Mouse (Mus musculus): ENCODE data around the gene Wasf2. TPM values are rescaled to one million over a fixed set of nuclear protein-coding genes. Genes with fewer than 3 reads are reported as not detected.
A peak's percentile ranks its signal among the peaks of the same experiment; 100 is the strongest.

Gene Wasf2
- total RNA-seq, 2 experiments from 2014 or later: 37.3 to 109 TPM

DNA sequence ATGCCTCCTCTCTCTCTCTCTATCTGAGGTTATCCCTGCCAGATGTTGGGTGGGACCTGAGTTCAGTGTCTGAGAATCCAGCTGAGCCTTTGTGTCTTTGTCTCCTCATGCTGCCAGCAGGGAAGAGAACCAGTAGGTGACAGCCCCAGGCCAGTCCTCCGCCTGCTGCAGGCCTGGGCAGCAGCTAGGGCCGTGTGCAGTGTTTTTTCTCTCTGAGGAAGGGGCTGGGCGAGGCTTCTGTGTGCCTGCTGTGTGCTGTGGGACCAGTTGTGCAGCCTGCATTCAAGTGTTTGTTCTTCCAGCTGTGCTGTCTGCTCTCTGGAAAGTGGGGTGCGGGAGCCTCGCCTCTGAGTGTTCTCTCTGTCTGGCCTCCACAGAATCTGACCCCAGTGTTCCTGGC is 93.6 kb downstream of the Wasf2 start:
- no peak for ATAC-seq (replicated peaks; ENCODE audit: poor library complexity, severe bottlenecking)

GRCm38 (mm10) chr4:133226073-133226472 is 95.8 kb downstream of the Wasf2 start:
- ATAC-seq (replicated peaks; ENCODE audit: poor library complexity, severe bottlenecking): no peak

DNA sequence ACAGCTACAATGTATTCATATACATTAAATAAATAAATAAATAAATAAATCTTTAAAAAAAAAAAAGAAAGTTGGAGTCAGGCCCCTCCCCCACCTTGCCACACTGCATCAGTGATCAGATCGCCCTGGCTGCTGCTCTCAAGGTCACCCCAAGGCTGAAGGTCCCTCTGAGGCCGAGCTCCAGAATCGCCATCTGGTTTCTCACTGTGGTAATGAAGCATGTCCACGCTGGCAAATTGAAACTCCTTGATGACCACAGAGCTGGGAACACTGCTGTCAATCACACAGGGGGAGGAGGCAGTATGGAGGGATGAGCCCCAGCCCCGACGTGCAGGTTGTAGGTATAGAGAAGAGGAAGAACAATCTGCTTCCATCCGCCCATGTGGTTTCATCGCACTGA is 97.3 kb downstream of the Wasf2 start:
- peak; percentile 17; the same call in 1 of the 2 replicates for ATAC-seq (replicated peaks; ENCODE audit: poor library complexity, severe bottlenecking)

GRCm38 (mm10) chr4:133229582-133229981 is 99.3 kb downstream of the Wasf2 start:
- ATAC-seq (replicated peaks; ENCODE audit: poor library complexity, severe bottlenecking): no peak

GRCm38 (mm10) chr4:133233285-133233976 is 103.1 kb downstream of the Wasf2 start:
- 0 out of 2 replicates have a peak, but pooled peaks have one; percentile 28 for ATAC-seq (replicated peaks; ENCODE audit: poor library complexity, severe bottlenecking)

DNA sequence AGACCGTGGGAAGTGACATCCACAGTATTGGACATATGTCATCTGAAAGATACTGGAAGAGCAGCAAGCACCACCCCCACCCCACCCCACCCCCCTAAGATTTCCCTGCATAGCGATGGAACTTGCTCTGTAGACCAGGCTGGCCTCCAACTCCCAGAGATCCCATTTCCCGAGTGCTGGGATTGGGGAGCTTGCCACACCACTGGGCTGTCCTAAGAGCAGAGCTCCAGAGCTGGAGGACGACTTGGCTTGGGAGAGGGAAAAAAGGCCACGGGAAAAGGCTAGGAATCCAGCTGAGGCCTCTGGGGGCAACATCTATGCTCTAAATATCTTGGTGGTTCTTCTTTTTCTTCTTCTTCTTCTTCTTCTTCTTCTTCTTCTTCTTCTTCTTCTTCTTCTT is 104.5 kb downstream of the Wasf2 start:
- ATAC-seq (replicated peaks; ENCODE audit: poor library complexity, severe bottlenecking): no peak

GRCm38 (mm10) chr4:133235415-133235814 is 105.1 kb downstream of the Wasf2 start:
- ATAC-seq (replicated peaks; ENCODE audit: poor library complexity, severe bottlenecking): no peak

GRCm38 (mm10) chr4:133237911-133238310 is 107.6 kb downstream of the Wasf2 start:
- ATAC-seq (replicated peaks; ENCODE audit: poor library complexity, severe bottlenecking): peak; percentile 65

DNA sequence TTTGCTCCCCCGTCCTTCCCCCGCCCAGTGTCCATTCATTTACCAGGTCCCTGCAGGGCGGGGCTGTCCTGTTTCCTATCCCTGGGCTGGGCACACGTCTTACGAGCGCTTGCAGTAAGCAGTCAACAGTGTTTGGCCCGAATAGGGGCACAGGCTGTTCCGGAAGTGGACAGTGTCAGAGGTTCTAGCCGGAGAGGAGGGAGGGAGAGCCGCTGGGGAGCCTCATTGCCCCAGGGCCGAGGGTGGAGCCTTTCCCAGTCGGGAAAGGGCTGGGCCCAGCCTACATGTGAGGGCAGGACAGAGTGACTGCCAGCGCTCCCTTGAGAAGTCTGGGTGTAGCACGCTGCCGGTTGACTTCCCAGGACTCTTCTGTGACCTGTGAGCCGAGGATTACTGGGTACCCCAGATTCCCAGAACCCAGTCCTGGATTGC is 110.2 kb downstream of the Wasf2 start, which contains the start of gene Map3k6:
Map3k6 (plus strand) TSS at position 329 of the 432 bp plus-strand sequence.
- ATAC-seq (replicated peaks; ENCODE audit: poor library complexity, severe bottlenecking): peak; percentile 61

DNA sequence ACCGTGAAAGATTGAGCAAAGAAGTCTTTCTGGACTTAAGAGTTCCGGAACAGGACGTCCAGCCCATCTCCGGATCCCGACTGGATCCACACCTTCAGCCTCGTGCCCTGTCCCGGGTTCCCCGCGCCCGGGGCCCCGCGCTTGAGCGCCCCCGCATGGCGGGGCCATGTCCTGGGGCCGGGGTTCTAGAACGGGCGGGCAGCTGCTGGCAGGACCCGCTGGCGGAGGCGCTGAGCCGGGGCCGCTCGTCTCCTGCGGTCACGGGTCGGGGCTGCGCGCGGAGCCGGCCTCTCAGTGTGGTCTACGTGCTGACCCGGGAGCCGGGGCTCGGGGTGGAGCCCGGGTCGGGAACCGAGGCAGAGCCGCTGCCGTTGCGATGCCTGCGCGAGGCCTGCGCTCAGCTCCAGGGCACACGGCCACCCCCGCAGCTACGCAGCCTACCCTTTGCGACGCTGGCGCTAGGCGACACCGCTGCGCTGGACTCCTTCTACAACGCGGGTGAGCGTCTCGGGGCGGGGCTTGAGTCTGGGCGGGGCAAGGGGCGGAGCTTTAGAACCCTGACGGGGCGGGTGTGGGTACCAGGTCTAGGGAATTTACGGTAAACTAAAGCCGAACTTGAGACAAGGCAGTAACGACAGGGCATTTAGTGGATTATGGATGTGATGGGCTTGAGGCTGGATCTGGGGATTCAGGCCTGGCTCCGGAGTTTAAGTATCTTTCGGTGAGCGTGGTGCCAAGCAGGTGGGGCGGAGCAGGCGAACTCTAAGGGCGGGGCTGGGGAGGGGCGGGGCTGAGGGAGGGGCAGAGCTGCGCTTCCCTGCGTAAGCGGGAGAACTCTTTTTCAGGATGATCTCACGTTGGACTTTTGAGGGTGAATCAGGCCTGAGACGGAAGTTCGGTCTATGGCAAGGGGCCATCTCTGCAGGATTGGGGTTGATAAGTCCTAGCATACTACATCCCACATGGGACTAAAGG is 110.9 kb downstream of the Wasf2 start:
- ATAC-seq (replicated peaks; ENCODE audit: poor library complexity, severe bottlenecking): peak; percentile 62

DNA sequence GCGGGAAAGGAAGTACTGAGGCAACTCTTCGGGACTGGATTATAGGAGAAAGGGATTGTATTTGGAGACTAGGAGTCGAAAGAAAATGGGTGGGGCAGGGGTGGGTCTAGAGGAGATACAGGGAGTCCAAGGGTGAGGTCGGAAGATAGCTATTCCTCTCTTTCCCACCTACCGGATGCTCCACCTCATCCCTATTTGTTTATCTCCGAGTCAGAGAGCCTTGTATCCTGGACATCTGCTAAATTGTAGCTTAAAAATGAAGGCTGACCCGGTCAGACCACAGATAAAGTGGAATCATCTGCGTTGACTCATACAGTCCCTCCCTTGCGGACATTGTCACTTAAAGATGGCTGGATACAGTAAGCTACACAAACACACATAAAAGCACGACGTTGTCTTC is 111.6 kb downstream of the Wasf2 start:
- no peak for ATAC-seq (replicated peaks; ENCODE audit: poor library complexity, severe bottlenecking)

- ATAC-seq (replicated peaks; ENCODE audit: poor library complexity, severe bottlenecking): no peak
Measured at GRCm38 (mm10) chr4:133242710-133243109, 112.4 kb downstream of the Wasf2 start.

- no peak for ATAC-seq (replicated peaks; ENCODE audit: poor library complexity, severe bottlenecking)
Measured at GRCm38 (mm10) chr4:133243538-133243937, 113.2 kb downstream of the Wasf2 start.

DNA sequence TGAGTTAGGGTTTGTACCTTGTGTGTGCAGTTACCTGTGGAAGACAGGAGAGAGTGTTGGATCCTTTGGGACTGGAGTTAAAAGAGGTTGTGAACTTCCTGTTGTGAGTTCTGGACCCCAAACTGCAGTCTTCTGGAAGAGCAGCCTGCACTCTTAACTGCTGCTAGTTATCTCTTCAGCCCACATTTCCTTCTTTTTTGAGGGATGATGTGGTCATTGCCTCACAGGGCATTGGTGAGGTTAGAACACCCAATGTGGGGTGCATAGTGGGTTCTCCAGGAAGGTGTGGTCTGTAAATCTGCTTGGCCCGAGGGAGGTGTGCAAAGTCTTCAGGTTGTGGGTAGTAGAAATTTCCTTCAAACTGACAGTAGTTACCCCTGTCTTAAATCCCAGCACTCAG is 114.0 kb downstream of the Wasf2 start:
- ATAC-seq (replicated peaks; ENCODE audit: poor library complexity, severe bottlenecking): no peak

DNA sequence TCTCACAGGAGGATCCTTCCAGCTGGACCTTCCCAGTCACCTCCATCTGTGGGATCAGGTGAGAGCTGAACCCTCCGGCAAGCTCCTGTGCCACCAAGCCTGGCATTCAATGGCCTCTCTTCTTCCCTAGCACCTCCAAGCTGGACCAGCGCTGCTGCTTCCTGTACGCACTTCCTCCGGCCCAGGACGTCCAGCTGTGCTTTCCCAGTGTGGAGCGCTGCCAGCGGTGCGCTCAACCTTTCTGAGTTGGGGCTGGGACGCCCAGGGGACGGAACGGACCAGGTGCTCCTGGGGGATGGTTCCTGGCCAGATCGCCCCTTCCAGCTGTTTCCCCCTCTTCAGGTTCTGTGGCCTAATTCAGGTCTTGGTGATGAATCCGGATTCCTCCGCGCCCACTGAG is 116.8 kb downstream of the Wasf2 start:
- ATAC-seq (replicated peaks; ENCODE audit: poor library complexity, severe bottlenecking): no peak

GRCm38 (mm10) chr4:133247806-133248449 is 117.6 kb downstream of the Wasf2 start:
- peak; percentile 8; the same call in 1 of the 2 replicates for ATAC-seq (replicated peaks; ENCODE audit: poor library complexity, severe bottlenecking)

Other genes starting within 250 kb of the Wasf2 start
- 22.0 and 39.8 TPM in 2 replicates for gene Stx12, start 246.0 kb upstream of the Wasf2 start, total RNA-seq (2014; fragmentation: Nextera tagmentation)
- gene Stx12, start 246.0 kb upstream of the Wasf2 start, total RNA-seq (2017): 26.5 and 29.6 TPM in 2 replicates
- gene Fam76a, start 207.9 kb upstream of the Wasf2 start, total RNA-seq (2014; fragmentation: Nextera tagmentation): 15.1 and 25.0 TPM in 2 replicates
- gene Fam76a, start 207.9 kb upstream of the Wasf2 start, total RNA-seq (2017): 17.5 and 17.6 TPM in 2 replicates
- gene Fgr, start 156.4 kb upstream of the Wasf2 start, total RNA-seq (2014; fragmentation: Nextera tagmentation): not detected in 2 replicates
- 0.99 and 2.4 TPM in 2 replicates for gene Fgr, start 156.4 kb upstream of the Wasf2 start, total RNA-seq (2017)
- 1.3 and 4.7 TPM in 2 replicates for gene Ahdc1, start 119.2 kb upstream of the Wasf2 start, total RNA-seq (2014; fragmentation: Nextera tagmentation)
- gene Ahdc1, start 119.2 kb upstream of the Wasf2 start, total RNA-seq (2017): 0.26 and 0.93 TPM in 2 replicates
- not detected in 2 replicates for gene Cd164l2, start 81.6 kb downstream of the Wasf2 start, total RNA-seq (2014; fragmentation: Nextera tagmentation)
- gene Cd164l2, start 81.6 kb downstream of the Wasf2 start, total RNA-seq (2017): not detected in 2 replicates
- gene Gpr3, start 82.0 kb downstream of the Wasf2 start, total RNA-seq (2014; fragmentation: Nextera tagmentation): not detected in 2 replicates
- gene Gpr3, start 82.0 kb downstream of the Wasf2 start, total RNA-seq (2017): 0.36 TPM in 1 of 2 replicates, not detected in the other
- gene Map3k6, start 110.3 kb downstream of the Wasf2 start, total RNA-seq (2014; fragmentation: Nextera tagmentation): 0.19 and 2.0 TPM in 2 replicates
- gene Map3k6, start 110.3 kb downstream of the Wasf2 start, total RNA-seq (2017): 3.7 and 4.1 TPM in 2 replicates
- gene Sytl1, start 132.6 kb downstream of the Wasf2 start, total RNA-seq (2014; fragmentation: Nextera tagmentation): 1.8 and 6.1 TPM in 2 replicates
- gene Sytl1, start 132.6 kb downstream of the Wasf2 start, total RNA-seq (2017): 2.2 and 2.6 TPM in 2 replicates
- 52.0 and 54.1 TPM in 2 replicates for gene Tmem222, start 147.3 kb downstream of the Wasf2 start, total RNA-seq (2014; fragmentation: Nextera tagmentation)
- 16.0 and 20.0 TPM in 2 replicates for gene Tmem222, start 147.3 kb downstream of the Wasf2 start, total RNA-seq (2017)
- gene Wdtc1, start 223.0 kb downstream of the Wasf2 start, total RNA-seq (2014; fragmentation: Nextera tagmentation): 10.2 and 10.7 TPM in 2 replicates
- gene Wdtc1, start 223.0 kb downstream of the Wasf2 start, total RNA-seq (2017): 7.2 and 9.1 TPM in 2 replicates
- gene Slc9a1, start 239.2 kb downstream of the Wasf2 start, total RNA-seq (2014; fragmentation: Nextera tagmentation): 17.4 and 22.1 TPM in 2 replicates
- gene Slc9a1, start 239.2 kb downstream of the Wasf2 start, total RNA-seq (2017): 9.9 and 14.6 TPM in 2 replicates